ENCODE assay signal across 8 mouse cellular contexts in genomic region chr7:49758934-49759571, GRCm38 (mm10). TPM values are rescaled to one million over a fixed set of nuclear protein-coding genes. Genes with fewer than 3 reads are reported as not detected.
DNase-seq lines count a peak whose midpoint lies in the region; ATAC-seq lines count a peak whose summit lies in the region.

Htatip2 (plus strand) TSS chr7:49759115.

- H3K36me3 ChIP-seq in forebrain, embryonic 13.5 days (ENCODE audit: poor library complexity, severe bottlenecking), result no peaks in the 10 kb centered on the region

- peak within 1 kb of the TSS; percentile 41 for H3K4me3 ChIP-seq in forebrain, embryonic 13.5 days

- H3K27ac ChIP-seq in forebrain, embryonic 13.5 days, result no peak within 1 kb of the TSS

- 3% methylated on average over 25 of the region's 42 CpGs for WGBS in forebrain, embryonic 13.5 days
- 2% methylated on average over 42 of the region's 42 CpGs for WGBS in large intestine, adult 2 months

- peak; percentile 87 for ATAC-seq in CD4-positive, CD25-positive, alpha-beta regulatory T cell, adult 4 months
- peak; percentile 79 for ATAC-seq in forebrain, embryonic 13.5 days

- H3K4me2 ChIP-seq in forebrain, embryonic 13.5 days, result peak within 1 kb of the TSS; percentile 64

- DNase-seq in adrenal gland, postnatal 14 days, result peak; percentile 80
- peak; percentile 16 for DNase-seq in heart, postnatal 25 days (ENCODE audit: low spot score)
- DNase-seq in large intestine, adult 2 months (ENCODE audit: low read depth, low spot score), result no peak
- peak; percentile 51 for DNase-seq in lung, postnatal 14 days
- peak; percentile 51 for DNase-seq in right cerebral cortex, postnatal 14 days
- DNase-seq in MN1 (ENCODE audit: low spot score), result no peak

- H3K9ac ChIP-seq in forebrain, embryonic 13.5 days, result peak within 1 kb of the TSS; percentile 41

- peaks cover 86% of the 10 kb centered on the region for H3K27me3 ChIP-seq in forebrain, embryonic 13.5 days

- intact Hi-C loops in heart, postnatal 25 days (cut with DNase I), result no loop called here

- H3K4me1 ChIP-seq in forebrain, embryonic 13.5 days, result peaks cover 6% of the 10 kb centered on the region; the same call in 1 of the 2 replicates

- 0 out of 2 replicates have a peak, but pooled peaks cover 2% of the 10 kb centered on the region for H3K9me3 ChIP-seq in forebrain, embryonic 13.5 days (replicated peaks)

RNA-seq across cellular contexts. Expression of gene Htatip2, which starts in this region (rescaled TPM):
- 10 to 100 TPM; 33.4 to 48.8 TPM for polyA plus RNA-seq in CD4-positive, CD25-positive, alpha-beta regulatory T cell, adult 4 months (2017; shearing (Covaris generic))
- total RNA-seq in adrenal gland, postnatal 14 days (2021), result 17.8 and 19.6 TPM in 2 replicates
- polyA plus RNA-seq in forebrain, embryonic 13.5 days (2015; fragmentation: Nextera tagmentation; extraction: Ambion mirVana), result 1.7 and 2.3 TPM in 2 replicates
- total RNA-seq in heart, postnatal 25 days (2021), result 1 to 10 TPM; 8.6 to 9.1 TPM
- 14.1 and 16.6 TPM in 2 replicates for polyA plus RNA-seq in large intestine, adult 2 months (2012; rRNA removed)

Comparison
In these comparisons a context has a peak if more than half of its experiments do, and no peak if none do; other contexts are left out.
1. DNase-seq: peak in adrenal gland, postnatal 14 days (single experiment), heart, postnatal 25 days (single experiment), lung, postnatal 14 days (single experiment) and right cerebral cortex, postnatal 14 days (single experiment); none in large intestine, adult 2 months (single experiment) and MN1 (single experiment).